Mouse (Mus musculus) kidney, adult 8-10 months (tissue): ENCODE results near the gene Ankrd27.
"Not testable (repeated sequence)": the region's sequence is repeated elsewhere in the genome, so short reads cannot be mapped to it uniquely, and the experiment has no call there.

ENCODE experiments used
- DNase-seq, 2 experiments: peaks; one replicate each; pipeline ENCODE4 v3.0.0; 2022

The Ankrd27 gene

GRCm38 (mm10) chr7:35586055-35586905 lies at the start of gene Ankrd27:
Gene Ankrd27 (plus strand): TSS chr7:35586244.
- peak; percentile 97 to 98 for DNase-seq

- DNase-seq = no peak
These were observed 48.5 kb upstream of the Ankrd27 start, which contains the start of gene Tdrd12 for GRCm38 (mm10) chr7:35537562-35537961. Gene Tdrd12 (minus strand): TSS chr7:35537745.

- DNase-seq = peak; percentile 61 to 79
These were observed 40.2 kb upstream of the Ankrd27 start for GRCm38 (mm10) chr7:35545881-35546280.

GRCm38 (mm10) chr7:35553751-35554604 lies 32.1 kb upstream of the Ankrd27 start:
- DNase-seq = peak in 1 of 2 experiments; percentile 65

GRCm38 (mm10) chr7:35554605-35555175 lies 31.4 kb upstream of the Ankrd27 start:
- no peak for DNase-seq

- peak; percentile 91 to 92 for DNase-seq
These were observed 30.5 kb upstream of the Ankrd27 start for GRCm38 (mm10) chr7:35555224-35556204.

GRCm38 (mm10) chr7:35556205-35556603 lies 29.8 kb upstream of the Ankrd27 start, which contains the start of gene Nudt19:
Gene Nudt19 (minus strand): TSS chr7:35556304.
- no peak for DNase-seq

GRCm38 (mm10) chr7:35556905-35557304 lies 29.1 kb upstream of the Ankrd27 start:
- DNase-seq = no peak

- DNase-seq = peak in 1 of 2 experiments; percentile 68
These were observed 28.5 kb upstream of the Ankrd27 start for GRCm38 (mm10) chr7:35557577-35557976.

- no peak for DNase-seq
These were observed 27.4 kb upstream of the Ankrd27 start for GRCm38 (mm10) chr7:35558681-35559080.

GRCm38 (mm10) chr7:35559838-35560237 lies 26.2 kb upstream of the Ankrd27 start:
- no peak for DNase-seq

- DNase-seq = no peak
These were observed 23.0 kb upstream of the Ankrd27 start for GRCm38 (mm10) chr7:35563071-35563470.

- DNase-seq = no peak
These were observed 21.8 kb upstream of the Ankrd27 start for GRCm38 (mm10) chr7:35564067-35564865.

- DNase-seq = not testable (repeated sequence)
These were observed 21.2 kb upstream of the Ankrd27 start for GRCm38 (mm10) chr7:35564872-35565271.

- DNase-seq = peak; percentile 53 to 71
These were observed 20.1 kb upstream of the Ankrd27 start for GRCm38 (mm10) chr7:35565965-35566364.

- not testable (repeated sequence) for DNase-seq
These were observed 16.3 kb upstream of the Ankrd27 start for GRCm38 (mm10) chr7:35569724-35570123.

GRCm38 (mm10) chr7:35570883-35571282 lies 15.2 kb upstream of the Ankrd27 start:
- DNase-seq = not testable (repeated sequence)

GRCm38 (mm10) chr7:35579849-35580248 lies 6.2 kb upstream of the Ankrd27 start:
- DNase-seq = peak in 1 of 2 experiments; percentile 53

- DNase-seq = no peak
These were observed 3.3 kb upstream of the Ankrd27 start for GRCm38 (mm10) chr7:35582719-35583118.

GRCm38 (mm10) chr7:35583476-35584025 lies 2.5 kb upstream of the Ankrd27 start:
- DNase-seq = no peak
